Mouse (Mus musculus) CH12.LX (cell line): ENCODE data around the gene Aff1. TPM values are rescaled to one million over a fixed set of nuclear protein-coding genes. Genes with fewer than 3 reads are reported as not detected.
A peak's percentile ranks its signal among the peaks of the same experiment; 100 is the strongest.

ENCODE experiments used
- DNase-seq: peaks from one replicate; pipeline ENCODE4 v3.0.0-alpha.2; 2013; ENCODE audit errors: extremely low read depth
- H3K27ac ChIP-seq: 2 replicates; pipeline ENCODE4 v1.5.1; 2012; ENCODE audit warnings: low read depth, mild to moderate bottlenecking, control low read depth, moderate library complexity; ENCODE audit not compliant: insufficient read depth
- H3K27me3 ChIP-seq: replicated peaks from 2 replicates; pipeline ENCODE3; 2012; ENCODE audit warnings: inconsistent platforms
- H3K36me3 ChIP-seq, 2 experiments: replicated peaks in 1 of 2; 2 replicates each; pipeline versions ENCODE3 to v1.6.1; 2012; ENCODE audit warnings: inconsistent platforms in 1 of 2, low read length in 1 of 2, mild to moderate bottlenecking in 1 of 2, mixed read lengths in 1 of 2, moderate library complexity in 1 of 2; ENCODE audit not compliant: control insufficient read depth in 1 of 2, insufficient read depth in 1 of 2
- H3K4me1 ChIP-seq, 2 experiments: 2 replicates each; pipeline ENCODE4 v1.6.1; 2012; ENCODE audit warnings: inconsistent platforms in 1 of 2, moderate library complexity in 1 of 2; ENCODE audit not compliant: insufficient read depth in 2 of 2, control insufficient read depth in 1 of 2
- H3K4me2 ChIP-seq: 2 replicates; pipeline ENCODE4 v1.6.1; 2012; ENCODE audit warnings: low read depth, mild to moderate bottlenecking, control low read depth; ENCODE audit not compliant: poor library complexity, insufficient read depth, severe bottlenecking
- H3K4me3 ChIP-seq, 3 experiments: fragments of 150-350 bp in 1 of 3; sonication (generic) in 1 of 3; replicated peaks in 1 of 3; 2 replicates each; pipeline versions ENCODE3 to v1.5.1; 2011 to 2012; ENCODE audit warnings: low read depth in 2 of 3, low read length in 2 of 3, mild to moderate bottlenecking in 2 of 3, moderate library complexity in 2 of 3, control low read depth in 1 of 3, improper control_type of control experiment in 1 of 3, inconsistent platforms in 1 of 3, mixed read lengths in 1 of 3; ENCODE audit not compliant: poor library complexity in 1 of 3
- H3K79me2 ChIP-seq: replicated peaks from 2 replicates; pipeline ENCODE4 v1.6.1; 2012; ENCODE audit warnings: mild to moderate bottlenecking, moderate library complexity; ENCODE audit not compliant: control insufficient read depth, poor library complexity, insufficient read depth, severe bottlenecking; ENCODE audit errors: extremely low read depth
- H3K9ac ChIP-seq: 2 replicates; pipeline ENCODE4 v1.6.1; 2012; ENCODE audit warnings: low read depth, mild to moderate bottlenecking, control low read depth, moderate library complexity; ENCODE audit not compliant: insufficient read depth
- H3K9me3 ChIP-seq: replicated peaks from 2 replicates; pipeline ENCODE3; 2012; ENCODE audit warnings: low read length, inconsistent platforms, mixed read lengths
- CHD1 ChIP-seq: IDR thresholded peaks from 2 replicates; pipeline ENCODE4 v1.6.1; 2012; ENCODE audit warnings: low read depth, low read length, improper control_type of control experiment, inconsistent platforms
- CTCF ChIP-seq, 2 experiments: IDR thresholded peaks in 1 of 2; conservative IDR thresholded peaks in 1 of 2; 2 replicates each; pipeline ENCODE4 v1.5.1; 2011 to 2012; ENCODE audit warnings: low read depth in 2 of 2, low read length in 2 of 2, improper control_type of control experiment in 1 of 2, inconsistent platforms in 1 of 2, mild to moderate bottlenecking in 1 of 2, moderate library complexity in 1 of 2
- E2F4 ChIP-seq: IDR thresholded peaks from 2 replicates; pipeline ENCODE4 v1.6.1; 2011; ENCODE audit warnings: low read depth, low read length, improper control_type of control experiment; ENCODE audit not compliant: insufficient replicate concordance
- ELF1 ChIP-seq: IDR thresholded peaks from 2 replicates; pipeline ENCODE4 v1.6.1; 2014; ENCODE audit warnings: low read depth, mild to moderate bottlenecking, inconsistent platforms, low read length, improper control_type of control experiment
- ETS1 ChIP-seq: conservative IDR thresholded peaks from 2 replicates; pipeline ENCODE4 v1.6.1; 2012; ENCODE audit warnings: low read depth, mild to moderate bottlenecking, inconsistent platforms, low read length, improper control_type of control experiment, moderate library complexity
- GABPA ChIP-seq: IDR thresholded peaks from 2 replicates; pipeline ENCODE4 v1.6.1; 2012; ENCODE audit warnings: low read depth, low read length, improper control_type of control experiment, inconsistent platforms; ENCODE audit not compliant: insufficient replicate concordance
- IRF4 ChIP-seq: IDR thresholded peaks from 2 replicates; pipeline ENCODE4 v1.6.1; 2014; ENCODE audit warnings: low read depth, mild to moderate bottlenecking, inconsistent platforms, low read length, improper control_type of control experiment
- JUN ChIP-seq: IDR thresholded peaks from 2 replicates; pipeline ENCODE4 v1.6.1; 2011; ENCODE audit warnings: low read depth, mild to moderate bottlenecking, low read length, improper control_type of control experiment, moderate library complexity; ENCODE audit not compliant: insufficient read depth
- JUND ChIP-seq: conservative IDR thresholded peaks from 2 replicates; pipeline ENCODE4 v1.6.1; 2011; ENCODE audit warnings: low read depth, low read length, improper control_type of control experiment
- MAFK ChIP-seq: IDR thresholded peaks from 2 replicates; pipeline ENCODE4 v1.6.1; 2011; ENCODE audit warnings: low read length, improper control_type of control experiment; ENCODE audit not compliant: insufficient replicate concordance
- MAX ChIP-seq: IDR thresholded peaks from 2 replicates; pipeline ENCODE4 v1.6.1; 2011; ENCODE audit warnings: low read length, improper control_type of control experiment
- MAZ ChIP-seq: IDR thresholded peaks from 2 replicates; pipeline ENCODE4 v1.6.1; 2012; ENCODE audit warnings: low read depth, mild to moderate bottlenecking, inconsistent platforms, low read length, improper control_type of control experiment, moderate library complexity
- MEF2A ChIP-seq: IDR thresholded peaks from 2 replicates; pipeline ENCODE4 v1.6.1; 2014; ENCODE audit warnings: low read depth, mild to moderate bottlenecking, inconsistent platforms, low read length, improper control_type of control experiment, borderline replicate concordance
- MXI1 ChIP-seq: IDR thresholded peaks from 2 replicates; pipeline ENCODE4 v1.6.1; 2011; ENCODE audit warnings: mild to moderate bottlenecking, low read depth, low read length, improper control_type of control experiment
- MYC ChIP-seq: IDR thresholded peaks from 2 replicates; pipeline ENCODE4 v1.6.1; 2011; ENCODE audit warnings: low read depth, mild to moderate bottlenecking, improper control_type of control experiment, low read length
- PAX5 ChIP-seq: IDR thresholded peaks from 2 replicates; pipeline ENCODE4 v1.6.1; 2012; ENCODE audit warnings: low read length, inconsistent platforms, mixed read lengths
- POLR2AphosphoS2 ChIP-seq: IDR thresholded peaks from 2 replicates; pipeline ENCODE4 v1.6.1; 2011; ENCODE audit warnings: low read depth, low read length, improper control_type of control experiment
- RAD21 ChIP-seq: IDR thresholded peaks from 2 replicates; pipeline ENCODE4 v1.6.1; 2011; ENCODE audit warnings: low read depth, mild to moderate bottlenecking, low read length, improper control_type of control experiment, moderate library complexity
- RCOR1 ChIP-seq: conservative IDR thresholded peaks from 2 replicates; pipeline ENCODE4 v1.6.1; 2012; ENCODE audit warnings: low read depth, mild to moderate bottlenecking, inconsistent platforms, low read length, improper control_type of control experiment
- SMC3 ChIP-seq: IDR thresholded peaks from 2 replicates; pipeline ENCODE4 v1.6.1; 2011; ENCODE audit warnings: low read depth, low read length, improper control_type of control experiment
- TBP ChIP-seq: conservative IDR thresholded peaks from 2 replicates; pipeline ENCODE4 v1.6.1; 2011; ENCODE audit warnings: low read depth, low read length, improper control_type of control experiment
- USF1 ChIP-seq: IDR thresholded peaks from 2 replicates; pipeline ENCODE4 v1.6.1; 2014; ENCODE audit warnings: low read depth, mild to moderate bottlenecking, inconsistent platforms, low read length, improper control_type of control experiment
- ZC3H11A ChIP-seq: IDR thresholded peaks from 2 replicates; pipeline ENCODE4 v1.6.1; 2012; ENCODE audit warnings: low read depth, mild to moderate bottlenecking, inconsistent platforms, low read length, improper control_type of control experiment
- ZMIZ1 ChIP-seq: IDR thresholded peaks from 2 replicates; pipeline ENCODE4 v1.6.1; 2012; ENCODE audit warnings: low read depth, mild to moderate bottlenecking, inconsistent platforms, low read length, improper control_type of control experiment
- ZNF384 ChIP-seq: IDR thresholded peaks from 2 replicates; pipeline ENCODE4 v1.6.1; 2012; ENCODE audit warnings: low read depth, low read length, improper control_type of control experiment, inconsistent platforms
- dilution Hi-C: fragments of 300-500 bp; cut with MboI; formaldehyde crosslinking; loops from 2 replicates; pipeline ENCODE4 v1.14.3; 2020; ENCODE audit warnings: low sequenced_read_pairs; ENCODE audit not compliant: extremely low pct_unique_long_range_greater_than_20kb, extremely low pct_ligation_motif_present
- in situ Hi-C: fragments of 300-500 bp; cut with MboI; formaldehyde crosslinking; loops from 3 replicates; pipeline ENCODE4 v1.14.3; 2019; ENCODE audit warnings: low sequenced_read_pairs, low pct_ligation_motif_present, low pct_unique_long_range_greater_than_20kb, mixed read lengths
- polyA plus RNA-seq: library from polyadenylated mRNA; unstranded; fragments of >175 nt; gene quantifications from 2 replicates; pipeline ENCODE4 v1.2.1, GENCODE M21; 2012; ENCODE audit warnings: low read depth; ENCODE audit not compliant: insufficient read length
- total RNA-seq, 2 experiments: library from RNA; depleted of rRNA; stranded (reverse); fragments of 300-350 nt in 1 of 2; fragments of >200 nt in 1 of 2; gene quantifications; 2 replicates each; pipeline ENCODE4 v1.2.3; 2012 to 2014

Gene Aff1
- total and polyA plus RNA-seq, 3 experiments: 13.2 to 38.9 (median 21.8) TPM

- Histone ChIP-seq H3K79me2 (peaks cover 48% of the 10 kb centered on the region), H3K27ac (no peak overlapping the region), H3K4me2 (no peak overlapping the region), H3K4me1 (peaks cover 19 to 42% of the 10 kb centered on the region in 2 experiments), H3K9ac (no peak overlapping the region), H3K36me3 (peaks cover 62 to 89% of the 10 kb centered on the region in 2 experiments), H3K4me3 (no peak overlapping the region), H3K9me3 (no peaks in the 10 kb centered on the region), H3K27me3 (no peaks in the 10 kb centered on the region)
- TF ChIP-seq MXI1: no peak
- TF ChIP-seq POLR2AphosphoS2: no peak
- no peak for TF ChIP-seq CHD1
- TF ChIP-seq MAFK: no peak
- TF ChIP-seq RCOR1: no peak
- TF ChIP-seq JUND: no peak
- no peak for DNase-seq
- dilution Hi-C loops (no loop called here), in situ Hi-C loops (loop anchor here (25.0 kb wide), 1 partner anchor 478 kb away; no protein-coding TSS in a partner anchor)
Measured at GRCm38 (mm10) chr5:103815249-103815617, 123.1 kb downstream of the Aff1 start.

GRCm38 (mm10) chr5:103816718-103817117 lies 124.5 kb downstream of the Aff1 start:
- no peak for DNase-seq
- dilution Hi-C loops (no loop called here), in situ Hi-C loops (loop anchor here (25.0 kb wide), 1 partner anchor 479 kb away; no protein-coding TSS in a partner anchor)
- peaks cover 46% of the 10 kb centered on the region for H3K79me2 ChIP-seq
- H3K4me2 ChIP-seq: no peak overlapping the region
- H3K27ac ChIP-seq: no peak overlapping the region
- H3K27me3 ChIP-seq: no peaks in the 10 kb centered on the region
- no peak overlapping the region for H3K9ac ChIP-seq
- peaks cover 66 to 91% of the 10 kb centered on the region in 2 experiments for H3K36me3 ChIP-seq
- no peaks in the 10 kb centered on the region for H3K9me3 ChIP-seq
- no peak overlapping the region for H3K4me3 ChIP-seq
- H3K4me1 ChIP-seq: peaks cover 12 to 33% of the 10 kb centered on the region in 2 experiments
- TF ChIP-seq JUN: no peak

- H3K4me2 ChIP-seq: no peak overlapping the region
- H3K4me1 ChIP-seq: peaks cover 15 to 30% of the 10 kb centered on the region in 2 experiments
- TF ChIP-seq PAX5: no peak
- TF ChIP-seq ETS1: no peak
- peak; percentile 21; the same call in 1 of the 2 replicates for TF ChIP-seq MYC
- no peak for TF ChIP-seq MAZ
- no peak for TF ChIP-seq TBP
- peak; percentile 29 for TF ChIP-seq ZNF384
- TF ChIP-seq CTCF (conservative IDR thresholded peaks at IDR 0.05 in 1 of 2, IDR thresholded peaks at IDR 0.05 in 1 of 2; ENCODE audit: low read depth in 2 of 2, low read length in 2 of 2): peak; percentile 92 to 98
- TF ChIP-seq CHD1: no peak
- TF ChIP-seq E2F4: no peak
- TF ChIP-seq MXI1: 0 out of 2 replicates have a peak, but pooled peaks have one; percentile 47
- peak; percentile 95 for TF ChIP-seq RAD21
- no peak for TF ChIP-seq GABPA
- no peak for TF ChIP-seq USF1
- 0 out of 2 replicates have a peak, but pooled peaks have one; percentile 31 for TF ChIP-seq MAX
- peak; percentile 93 for TF ChIP-seq SMC3
- TF ChIP-seq ELF1: no peak
- TF ChIP-seq ZC3H11A: peak; percentile 63
- no peak for TF ChIP-seq ZMIZ1
- 0 out of 2 replicates have a peak, but pooled peaks have one; percentile 26 for TF ChIP-seq MEF2A
- TF ChIP-seq IRF4: peak; percentile 23; the same call in 1 of the 2 replicates
- no peak for TF ChIP-seq JUN
- H3K4me3 ChIP-seq: no peak overlapping the region
- in situ Hi-C loops (loop anchor here (25.0 kb wide), 1 partner anchor 480 kb away; no protein-coding TSS in a partner anchor), dilution Hi-C loops (no loop called here)
- no peaks in the 10 kb centered on the region for H3K9me3 ChIP-seq
- no peak overlapping the region for H3K9ac ChIP-seq
- no peak overlapping the region for H3K27ac ChIP-seq
- DNase-seq: peak; percentile 74
- peaks cover 48% of the 10 kb centered on the region for H3K79me2 ChIP-seq
- H3K36me3 ChIP-seq: peaks cover 74 to 98% of the 10 kb centered on the region in 2 experiments
- no peaks in the 10 kb centered on the region for H3K27me3 ChIP-seq
Measured at GRCm38 (mm10) chr5:103817754-103818153, 125.6 kb downstream of the Aff1 start.
